Mouse (Mus musculus) left cerebral cortex, postnatal 36 days (tissue): Measurements from ENCODE around the gene Pnpo. TPM values are rescaled to one million over a fixed set of nuclear protein-coding genes. Genes with fewer than 3 reads are reported as not detected.

Experiments
- DNase-seq, 2 experiments: peaks; one replicate each; pipeline ENCODE4 v3.0.0; 2021 to 2022; ENCODE audit warnings: low spot score in 2 of 2, mixed read lengths in 1 of 2
- intact Hi-C: fragments of 180-260 bp; cut with DNase I; formaldehyde crosslinking; loops from one replicate; pipeline ENCODE4 v1.15.1; 2025
- total RNA-seq, 2 experiments: library from RNA; stranded (reverse); gene quantifications; 2 replicates each; pipeline ENCODE4 v1.2.3; 2021

Gene Pnpo
- total RNA-seq, 2 experiments from 2014 or later: 36.1 to 43.1 TPM

- no peak for DNase-seq
- intact Hi-C loops: no loop called here
Observed at GRCm38 (mm10) chr11:96941989-96942590, 1.7 kb downstream of the Pnpo start.

GRCm38 (mm10) chr11:96940578-96941465, 3.0 kb downstream of the Pnpo start:
- intact Hi-C loops: no loop called here
- DNase-seq: no peak

GRCm38 (mm10) chr11:96938426-96938800, 5.4 kb downstream of the Pnpo start:
- no peak for DNase-seq
- intact Hi-C loops: no loop called here

- intact Hi-C loops: no loop called here
Observed at GRCm38 (mm10) chr11:96937549-96938425, 6.0 kb downstream of the Pnpo start.

GRCm38 (mm10) chr11:96935872-96936650, 7.7 kb downstream of the Pnpo start:
- intact Hi-C loops: no loop called here
- no peak for DNase-seq

More at GRCm38 (mm10) chr11:96937549-96938425, 6.0 kb downstream of the Pnpo start:
- DNase-seq: no peak

GRCm38 (mm10) chr11:96934921-96935356, 8.8 kb downstream of the Pnpo start:
- DNase-seq: peak in 1 of 2 experiments; percentile 28

GRCm38 (mm10) chr11:96933562-96934276, 10.1 kb downstream of the Pnpo start:
- intact Hi-C loops: no loop called here
- DNase-seq: no peak

More at GRCm38 (mm10) chr11:96934921-96935356, 8.8 kb downstream of the Pnpo start:
- intact Hi-C loops: no loop called here

- DNase-seq: no peak
- intact Hi-C loops: no loop called here
Observed at GRCm38 (mm10) chr11:96931327-96932062, 12.3 kb downstream of the Pnpo start.

- DNase-seq: no peak
- intact Hi-C loops: no loop called here
Observed at GRCm38 (mm10) chr11:96929766-96930331, 13.9 kb downstream of the Pnpo start.

- DNase-seq: no peak
- intact Hi-C loops: no loop called here
Observed at GRCm38 (mm10) chr11:96929096-96929765, 14.6 kb downstream of the Pnpo start.

GRCm38 (mm10) chr11:96928691-96929090, 15.1 kb downstream of the Pnpo start:
- no peak for DNase-seq
- intact Hi-C loops: no loop called here

- DNase-seq: no peak
- intact Hi-C loops: no loop called here
Observed at GRCm38 (mm10) chr11:96928088-96928487, 15.7 kb downstream of the Pnpo start, which contains the start of gene Prr15l. Gene Prr15l (plus strand): TSS chr11:96928104.

- no peak for DNase-seq
- intact Hi-C loops: no loop called here
Observed at GRCm38 (mm10) chr11:96926587-96926986, 17.2 kb downstream of the Pnpo start.

GRCm38 (mm10) chr11:96925469-96926148, 18.2 kb downstream of the Pnpo start:
- DNase-seq: no peak
- intact Hi-C loops: no loop called here

GRCm38 (mm10) chr11:96924861-96925260, 18.9 kb downstream of the Pnpo start:
- intact Hi-C loops: no loop called here
- DNase-seq: no peak

GRCm38 (mm10) chr11:96919003-96919402, 24.8 kb downstream of the Pnpo start:
- no peak for DNase-seq
- intact Hi-C loops: loop anchor here (5.0 kb wide), 1 partner anchor 58 kb away; no protein-coding TSS in a partner anchor
